In the genomic region with DNA sequence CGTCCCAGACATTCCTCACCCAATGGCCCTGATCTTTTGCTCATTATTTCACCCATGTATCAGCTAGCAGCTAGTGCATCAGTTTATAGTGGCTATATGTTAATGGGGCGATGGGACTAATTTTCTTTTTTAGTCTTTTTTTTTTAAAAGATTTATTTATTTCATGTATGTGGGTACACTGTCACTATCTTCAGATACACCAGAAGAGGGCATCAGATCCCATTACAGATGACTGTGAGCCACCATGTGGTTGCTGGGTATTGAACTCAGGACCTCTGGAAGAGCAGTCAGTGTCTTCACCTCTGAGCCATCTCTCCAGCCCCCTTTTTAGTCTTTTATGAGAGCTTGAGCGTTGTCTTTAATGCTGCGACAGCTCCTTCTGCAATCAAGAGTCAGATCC, we compare ENCODE assay signal across 15 mouse cellular contexts. TPM values are rescaled to one million over a fixed set of nuclear protein-coding genes. Genes with fewer than 3 reads are reported as not detected.
"Had no signal": no experiment of that assay in that cellular context is flagged by ENCODE, and none has a peak within 500 bp of the region (broad histone marks: within the 10 kb centered on the region; RNA-seq: fewer than 3 reads in every experiment).

No protein-coding gene starts in this region.

RNA-seq across cellular contexts. Expression of gene Cxcl17, which starts 13.7 kb away (rescaled TPM):
- total RNA-seq: megakaryocyte progenitor cell, adult 5-6 weeks had no signal
- polyA plus RNA-seq: liver, embryonic 15.5 days; lung, embryonic 14.5 days; lung, embryonic 16.5 days; macrophage; neural tube, embryonic 11.5 days; small intestine, adult 2 months; testis, adult 2 months had no signal

RNA-seq across cellular contexts. Expression of gene Ceacam1, which starts 51.0 kb away (rescaled TPM):
- polyA plus RNA-seq: myocyte had no signal

RNA-seq across cellular contexts. Expression of gene Cnfn, which starts 56.9 kb away (rescaled TPM):
- total RNA-seq: megakaryocyte progenitor cell, adult 5-6 weeks had no signal
- polyA plus RNA-seq: lung, embryonic 14.5 days; macrophage; midbrain, embryonic 12.5 days; midbrain, embryonic 14.5 days; midbrain, embryonic 16.5 days; myocyte; neural tube, embryonic 11.5 days; neural tube, embryonic 13.5 days; stomach, embryonic 14.5 days; urinary bladder, adult 2 months had no signal
